In genomic region chr11:10477341-10478070, GRCm38 (mm10) we compare ENCODE assay signal across 26 mouse cellular contexts.
DNase-seq lines count a peak whose midpoint lies in the region; ATAC-seq and TF ChIP-seq lines count a peak whose summit lies in the region.
"Had no signal": no experiment of that assay in that cellular context is flagged by ENCODE, and none has a peak within 500 bp of the region (broad histone marks: within the 10 kb centered on the region; RNA-seq: fewer than 3 reads in every experiment).

No protein-coding gene starts in this region.

- H3K27ac ChIP-seq in forebrain, embryonic 12.5 days, result no peak overlapping the region
- no peak overlapping the region for H3K27ac ChIP-seq in forebrain, embryonic 11.5 days (ENCODE audit: low read depth, low read length)
- peak overlapping the region; percentile 99 for H3K27ac ChIP-seq in kidney, adult 2 months (ENCODE audit: insufficient read depth, low read depth, low read length)
- H3K27ac ChIP-seq in kidney, embryonic 14.5 days (ENCODE audit: low read depth, low read length), result no peak overlapping the region
- H3K27ac ChIP-seq: embryonic facial prominence, embryonic 12.5 days; embryonic facial prominence, embryonic 15.5 days; forebrain, embryonic 13.5 days; heart, embryonic 15.5 days; hindbrain, embryonic 10.5 days; hindbrain, embryonic 13.5 days had no signal

- 82% methylated on average over 4 of the region's 4 CpGs for WGBS in forebrain, embryonic 12.5 days
- WGBS in forebrain, embryonic 11.5 days, result 87% methylated on average over 4 of the region's 4 CpGs
- WGBS in kidney, adult 2 months, result 51% methylated on average over 4 of the region's 4 CpGs
- 83% methylated on average over 4 of the region's 4 CpGs for WGBS in kidney, embryonic 14.5 days

- no peak for TF ChIP-seq POLR2A in kidney, adult 2 months (IDR thresholded peaks at IDR 0.05; ENCODE audit: low read depth, low read length)

- H3K4me1 ChIP-seq in forebrain, embryonic 12.5 days, result no peaks in the 10 kb centered on the region
- no peaks in the 10 kb centered on the region for H3K4me1 ChIP-seq in forebrain, embryonic 11.5 days (replicated peaks; ENCODE audit: control insufficient read depth, insufficient read depth, low read length)
- H3K4me1 ChIP-seq in kidney, adult 2 months (ENCODE audit: control insufficient read depth, insufficient read depth, low read length), result peaks cover 4% of the 10 kb centered on the region; the same call in 1 of the 2 replicates
- H3K4me1 ChIP-seq in kidney, embryonic 14.5 days (ENCODE audit: control insufficient read depth, insufficient read depth, low read length), result no peaks in the 10 kb centered on the region
- H3K4me1 ChIP-seq: embryonic facial prominence, embryonic 12.5 days; embryonic facial prominence, embryonic 15.5 days; forebrain, embryonic 13.5 days; heart, embryonic 12.5 days; heart, embryonic 15.5 days; hindbrain, embryonic 10.5 days; hindbrain, embryonic 13.5 days had no signal

- ATAC-seq in forebrain, embryonic 12.5 days (ENCODE audit: low FRiP score), result 0 out of 2 replicates have a peak, but pooled peaks have one; percentile 17
- ATAC-seq in forebrain, embryonic 11.5 days (replicated peaks; ENCODE audit: low FRiP score), result no peak
- ATAC-seq in kidney, embryonic 14.5 days (ENCODE audit: low FRiP score, low TSS enrichment), result no peak
- ATAC-seq: forebrain, embryonic 13.5 days; forebrain, embryonic 16.5 days; hindbrain, embryonic 16.5 days had no signal

- no peaks in the 10 kb centered on the region for H3K9me3 ChIP-seq in forebrain, embryonic 12.5 days
- H3K9me3 ChIP-seq in forebrain, embryonic 11.5 days (ENCODE audit: control insufficient read depth, low read length), result no peaks in the 10 kb centered on the region
- no peaks in the 10 kb centered on the region for H3K9me3 ChIP-seq in kidney, embryonic 14.5 days (ENCODE audit: control insufficient read depth, low read length)
- H3K9me3 ChIP-seq: embryonic facial prominence, embryonic 12.5 days; embryonic facial prominence, embryonic 15.5 days; forebrain, embryonic 13.5 days; heart, embryonic 12.5 days; heart, embryonic 15.5 days; hindbrain, embryonic 10.5 days; hindbrain, embryonic 13.5 days had no signal

- H3K4me2 ChIP-seq in forebrain, embryonic 12.5 days, result no peak overlapping the region
- no peak overlapping the region for H3K4me2 ChIP-seq in forebrain, embryonic 11.5 days (ENCODE audit: low read depth, low read length, severe bottlenecking)
- H3K4me2 ChIP-seq in kidney, embryonic 14.5 days (replicated peaks; ENCODE audit: low read depth, low read length), result no peak overlapping the region
- H3K4me2 ChIP-seq: embryonic facial prominence, embryonic 12.5 days; embryonic facial prominence, embryonic 15.5 days; forebrain, embryonic 13.5 days; heart, embryonic 12.5 days; heart, embryonic 15.5 days; hindbrain, embryonic 13.5 days had no signal

- TF ChIP-seq CTCF in kidney, adult 2 months (conservative IDR thresholded peaks at IDR 0.05; ENCODE audit: insufficient read depth, insufficient read length, low read depth, low read length), result no peak

- no peak overlapping the region for H3K9ac ChIP-seq in forebrain, embryonic 12.5 days
- H3K9ac ChIP-seq in forebrain, embryonic 11.5 days (ENCODE audit: low read length), result no peak overlapping the region
- no peak overlapping the region for H3K9ac ChIP-seq in kidney, embryonic 14.5 days (ENCODE audit: low read depth, low read length)
- H3K9ac ChIP-seq: embryonic facial prominence, embryonic 12.5 days; embryonic facial prominence, embryonic 15.5 days; forebrain, embryonic 13.5 days; heart, embryonic 12.5 days; heart, embryonic 15.5 days; hindbrain, embryonic 13.5 days had no signal

- H3K36me3 ChIP-seq in forebrain, embryonic 12.5 days (replicated peaks), result no peaks in the 10 kb centered on the region
- H3K36me3 ChIP-seq in forebrain, embryonic 11.5 days (ENCODE audit: control insufficient read depth, insufficient read depth, low read length), result no peaks in the 10 kb centered on the region
- H3K36me3 ChIP-seq in kidney, adult 2 months (ENCODE audit: control insufficient read depth, insufficient read depth, low read length), result no peaks in the 10 kb centered on the region
- H3K36me3 ChIP-seq in kidney, embryonic 14.5 days (ENCODE audit: control insufficient read depth, insufficient read depth, low read length), result no peaks in the 10 kb centered on the region
- H3K36me3 ChIP-seq: embryonic facial prominence, embryonic 12.5 days; embryonic facial prominence, embryonic 15.5 days; heart, embryonic 12.5 days; heart, embryonic 15.5 days; hindbrain, embryonic 10.5 days; hindbrain, embryonic 13.5 days had no signal

- no peak overlapping the region for H3K4me3 ChIP-seq in forebrain, embryonic 12.5 days (replicated peaks)
- no peak overlapping the region for H3K4me3 ChIP-seq in forebrain, embryonic 11.5 days (ENCODE audit: low read depth, low read length)
- H3K4me3 ChIP-seq in kidney, adult 2 months (ENCODE audit: insufficient read depth, low read depth, low read length), result no peak overlapping the region
- no peak overlapping the region for H3K4me3 ChIP-seq in kidney, embryonic 14.5 days (ENCODE audit: low read length)
- H3K4me3 ChIP-seq: embryonic facial prominence, embryonic 12.5 days; embryonic facial prominence, embryonic 15.5 days; forebrain, embryonic 13.5 days; heart, embryonic 12.5 days; heart, embryonic 15.5 days; hindbrain, embryonic 10.5 days; hindbrain, embryonic 13.5 days had no signal

- H3K27me3 ChIP-seq in forebrain, embryonic 12.5 days, result no peaks in the 10 kb centered on the region
- no peaks in the 10 kb centered on the region for H3K27me3 ChIP-seq in forebrain, embryonic 11.5 days (ENCODE audit: control insufficient read depth, insufficient read depth, low read length)
- H3K27me3 ChIP-seq in kidney, adult 2 months (replicated peaks; ENCODE audit: control insufficient read depth, insufficient read depth, low read length), result no peaks in the 10 kb centered on the region
- no peaks in the 10 kb centered on the region for H3K27me3 ChIP-seq in kidney, embryonic 14.5 days (ENCODE audit: control insufficient read depth, insufficient read depth, low read length)
- H3K27me3 ChIP-seq: embryonic facial prominence, embryonic 12.5 days; embryonic facial prominence, embryonic 15.5 days; forebrain, embryonic 13.5 days; heart, embryonic 12.5 days; heart, embryonic 15.5 days; hindbrain, embryonic 13.5 days had no signal

- DNase-seq in forebrain, embryonic 11.5 days (ENCODE audit: low spot score), result no peak
- peak; percentile 80 for DNase-seq in kidney, adult 2 months
- DNase-seq in kidney, postnatal 10 days, result peak; percentile 7
- DNase-seq in kidney, postnatal 36 days, result peak; percentile 51 to 55
- no peak for DNase-seq in neural tube, embryonic 10.5 days (ENCODE audit: extremely low spot score, low spot score)
- DNase-seq in adrenal gland, postnatal 10 days, result no peak
- DNase-seq: adrenal gland, postnatal 14 days; cerebellum, adult 11 months; cerebellum, adult 2 months; cerebellum, adult 9-11 months; cerebellum, postnatal 25 days; gastrocnemius, postnatal 25 days; heart, adult 18-20 months; heart, postnatal 10 days; heart, postnatal 36 days had no signal

Comparison
In these comparisons a context has a peak if more than half of its experiments do, and no peak if none do; other contexts are left out.
1. DNase-seq: peak in kidney, adult 2 months (single experiment), kidney, postnatal 10 days (single experiment) and kidney, postnatal 36 days (2 of 2); none in forebrain, embryonic 11.5 days (single experiment), neural tube, embryonic 10.5 days (single experiment) and adrenal gland, postnatal 10 days (single experiment).